Mouse (Mus musculus) lung, embryonic 14.5 days (tissue): Measurements from ENCODE around the gene Eif1b. TPM values are rescaled to one million over a fixed set of nuclear protein-coding genes. Genes with fewer than 3 reads are reported as not detected.

Source experiments
- ATAC-seq: fragments of 200-750 bp; cut with Nextera tagmentation; 2 replicates; pipeline ENCODE4 v1.8.0; 2017; ENCODE audit warnings: mild to moderate bottlenecking, moderate TSS enrichment, moderate library complexity; ENCODE audit not compliant: insufficient read depth
- DNase-seq: peaks from one replicate; pipeline ENCODE4 v3.0.0-alpha.2; 2015
- H3K27ac ChIP-seq: fragments of 300-500 bp; sonication (generic); 2 replicates; pipeline ENCODE4 v1.5.1; 2014; ENCODE audit warnings: low read depth, mild to moderate bottlenecking, moderate library complexity
- H3K27me3 ChIP-seq: fragments of 300-500 bp; sonication (generic); 2 replicates; pipeline ENCODE4 v1.6.1; 2014; ENCODE audit warnings: low read length, control low read depth; ENCODE audit not compliant: insufficient read depth
- H3K36me3 ChIP-seq: fragments of 300-500 bp; sonication (generic); 2 replicates; pipeline ENCODE4 v1.6.1; 2014; ENCODE audit warnings: control low read depth; ENCODE audit not compliant: insufficient read depth
- H3K4me1 ChIP-seq: fragments of 300-500 bp; sonication (generic); 2 replicates; pipeline ENCODE4 v1.6.1; 2014; ENCODE audit warnings: antibody characterized with exemption, control low read depth; ENCODE audit not compliant: insufficient read depth
- H3K4me2 ChIP-seq: fragments of 300-500 bp; sonication (generic); 2 replicates; pipeline ENCODE4 v1.6.1; 2014; ENCODE audit warnings: mild to moderate bottlenecking
- H3K4me3 ChIP-seq: fragments of 300-500 bp; sonication (generic); 2 replicates; pipeline ENCODE4 v1.5.1; 2014; ENCODE audit warnings: low read depth, low read length
- H3K9ac ChIP-seq: fragments of 300-500 bp; sonication (generic); 2 replicates; pipeline ENCODE4 v1.6.1; 2014
- H3K9me3 ChIP-seq: fragments of 300-500 bp; sonication (generic); 2 replicates; pipeline ENCODE4 v1.6.1; 2016; ENCODE audit warnings: low read depth, low read length, control low read depth
- CTCF ChIP-seq: IDR thresholded peaks from 2 replicates; pipeline ENCODE4 v1.5.1; 2016; ENCODE audit warnings: antibody characterized with exemption, low read depth
- WGBS: fragments of 180-500 bp; shearing (Covaris S2); extraction: QIAGEN DNeasy Blood & Tissue Kit; methylation state at CpG from one replicate; pipeline ENCODE4 v1.1.7; 2014; 5-methylcytosine and 5-hydroxymethylcytosine counted together
- polyA plus RNA-seq: library from polyadenylated mRNA; unstranded; fragments of >200 nt; fragmentation: Nextera tagmentation; extraction: Ambion mirVana; gene quantifications from 2 replicates; pipeline ENCODE4 v1.2.1, GENCODE M21; 2014

The Eif1b gene
- polyA plus RNA-seq, 1 experiment from 2014 or later: 195 TPM

DNA sequence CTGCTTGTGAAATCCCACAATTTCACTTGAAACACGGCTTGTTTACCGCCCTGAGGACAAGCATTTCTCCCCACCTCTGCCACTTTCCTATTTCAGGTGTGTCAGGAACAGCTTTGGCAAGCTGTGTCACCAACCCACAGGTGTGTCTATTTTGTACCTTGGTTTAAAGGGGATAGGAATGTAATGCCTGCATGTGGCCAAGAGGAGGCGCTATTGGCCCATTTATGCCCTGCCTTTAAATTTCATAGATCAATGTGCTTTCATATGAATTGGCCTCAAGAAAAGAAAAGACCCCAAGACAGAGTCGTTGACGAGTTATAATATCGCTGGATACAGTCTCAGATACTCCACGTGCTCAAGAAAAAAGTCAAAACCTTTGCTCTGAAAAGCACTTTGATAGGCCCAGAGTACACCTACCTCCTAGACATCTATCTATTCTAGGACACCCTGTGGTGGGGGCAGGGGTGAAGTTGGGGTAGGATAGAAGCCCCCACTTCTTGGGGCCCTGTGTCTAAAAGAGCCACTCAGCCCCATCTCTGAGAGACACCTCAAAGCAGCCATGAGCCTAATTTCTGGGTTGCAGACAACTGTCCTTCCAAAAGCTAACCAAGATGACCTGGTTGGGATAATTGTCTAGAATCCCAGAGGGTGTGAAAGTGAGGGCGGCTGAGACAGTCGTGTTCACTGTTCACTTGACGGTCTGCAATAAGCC is 9.3 kb downstream of the Eif1b start:
- no peak overlapping the region for H3K9ac ChIP-seq
- no peak overlapping the region for H3K4me3 ChIP-seq
- H3K27ac ChIP-seq: no peak overlapping the region
- no peak overlapping the region for H3K4me2 ChIP-seq
- peak; percentile 72 for TF ChIP-seq CTCF
- H3K9me3 ChIP-seq: no peaks in the 10 kb centered on the region
- no peaks in the 10 kb centered on the region for H3K27me3 ChIP-seq
- peaks cover under 1% of the 10 kb centered on the region; the same call in 1 of the 2 replicates for H3K36me3 ChIP-seq
- ATAC-seq (no peak; the same call in 1 of the 2 replicates), DNase-seq (peak; percentile 56)
- 35% methylated on average over 10 of the region's 10 CpGs for WGBS
- H3K4me1 ChIP-seq: no peaks in the 10 kb centered on the region

DNA sequence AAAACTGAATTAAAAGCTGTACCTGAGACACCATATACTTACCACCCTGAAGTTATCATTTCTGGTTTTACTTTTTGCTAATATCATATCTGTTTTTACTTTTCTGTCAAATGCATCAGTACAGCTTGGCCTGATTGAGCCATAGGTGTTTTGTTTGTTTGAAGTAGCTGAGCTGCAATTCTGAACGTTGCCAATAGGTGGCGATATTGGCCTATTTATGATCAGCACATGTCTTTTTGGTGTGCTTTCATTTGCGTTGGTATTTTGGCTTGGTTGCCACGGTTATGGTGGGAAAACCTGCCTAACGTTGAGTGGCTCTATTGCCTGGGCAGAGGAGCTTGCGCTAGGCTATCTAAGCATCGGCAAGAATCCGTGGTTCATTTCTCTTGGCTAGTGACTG is 10.0 kb downstream of the Eif1b start:
- peak; percentile 97 for TF ChIP-seq CTCF

DNA sequence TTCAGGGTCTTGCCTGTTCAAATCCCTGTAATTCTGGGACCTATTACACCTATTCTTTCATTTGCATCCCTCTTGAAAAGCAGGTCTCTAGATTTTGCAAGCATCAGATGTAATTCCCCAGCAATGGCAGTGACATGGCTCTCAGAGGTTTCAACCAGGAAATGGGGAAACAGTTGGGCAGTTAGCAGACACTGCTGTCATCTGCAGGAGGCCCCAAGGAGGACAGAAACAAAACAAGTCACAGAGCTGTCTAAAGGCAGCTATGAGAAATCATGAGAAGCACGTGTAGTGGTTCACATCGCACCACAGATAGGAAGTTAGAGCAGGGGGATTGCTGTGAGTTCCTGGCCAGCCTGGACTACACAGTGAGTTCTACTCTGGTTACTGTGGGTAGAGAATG is 12.4 kb downstream of the Eif1b start:
- no peak overlapping the region for H3K4me3 ChIP-seq
- 75% methylated on average over 2 of the region's 2 CpGs for WGBS
- ATAC-seq: no peak

More for the DNA sequence above, 10.0 kb downstream of the Eif1b start:
- no peak overlapping the region for H3K27ac ChIP-seq
- no peak overlapping the region for H3K4me3 ChIP-seq
- H3K27me3 ChIP-seq: no peaks in the 10 kb centered on the region
- DNase-seq: peak; percentile 96
- 0 out of 2 replicates have a peak overlapping the region, but pooled peaks have one; percentile 15 for H3K4me2 ChIP-seq
- WGBS: 8% methylated on average over 8 of the region's 8 CpGs
- peaks cover 5% of the 10 kb centered on the region; the same call in 1 of the 2 replicates for H3K9me3 ChIP-seq
- ATAC-seq: peak; percentile 70; the same call in 1 of the 2 replicates
- H3K9ac ChIP-seq: no peak overlapping the region
- H3K4me1 ChIP-seq: no peaks in the 10 kb centered on the region
- H3K36me3 ChIP-seq: no peaks in the 10 kb centered on the region; the same call in 1 of the 2 replicates

DNA sequence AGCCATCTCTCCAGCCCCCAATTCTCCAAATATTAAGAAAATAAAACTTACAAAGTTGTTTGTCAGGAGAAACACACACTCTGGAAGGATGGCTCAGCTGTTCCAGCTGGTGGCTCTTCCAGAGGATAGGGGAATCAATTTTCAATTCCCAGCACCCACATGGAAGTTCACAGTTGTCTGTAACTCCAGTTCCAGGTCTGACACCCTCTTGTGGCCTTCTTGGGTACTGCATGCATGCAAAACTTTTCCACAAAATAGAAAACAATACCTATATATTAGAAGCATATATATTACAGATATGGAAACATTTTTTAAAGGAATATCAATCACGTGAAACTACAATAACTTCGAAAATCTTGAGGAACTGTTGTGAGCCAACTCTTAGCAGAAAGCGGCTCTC is 19.7 kb downstream of the Eif1b start:
- ATAC-seq (no peak), DNase-seq (peak; percentile 50)
- no peak overlapping the region for H3K9ac ChIP-seq
- no peak overlapping the region for H3K4me2 ChIP-seq
- H3K27ac ChIP-seq: no peak overlapping the region
- no peaks in the 10 kb centered on the region for H3K4me1 ChIP-seq
- H3K4me3 ChIP-seq: no peak overlapping the region
- WGBS: 73% methylated on average over 3 of the region's 3 CpGs
- peaks cover 3% of the 10 kb centered on the region; the same call in 1 of the 2 replicates for H3K9me3 ChIP-seq
- TF ChIP-seq CTCF: peak; percentile 72
- H3K36me3 ChIP-seq: no peaks in the 10 kb centered on the region
- H3K27me3 ChIP-seq: no peaks in the 10 kb centered on the region

More for the DNA sequence above, 12.4 kb downstream of the Eif1b start:
- Histone ChIP-seq H3K9ac (no peak overlapping the region), H3K9me3 (peaks cover 6% of the 10 kb centered on the region; the same call in 1 of the 2 replicates), H3K36me3 (no peaks in the 10 kb centered on the region), H3K4me1 (no peaks in the 10 kb centered on the region), H3K27ac (no peak overlapping the region), H3K4me2 (no peak overlapping the region), H3K27me3 (no peaks in the 10 kb centered on the region)
- TF ChIP-seq CTCF: no peak
- no peak for DNase-seq

DNA sequence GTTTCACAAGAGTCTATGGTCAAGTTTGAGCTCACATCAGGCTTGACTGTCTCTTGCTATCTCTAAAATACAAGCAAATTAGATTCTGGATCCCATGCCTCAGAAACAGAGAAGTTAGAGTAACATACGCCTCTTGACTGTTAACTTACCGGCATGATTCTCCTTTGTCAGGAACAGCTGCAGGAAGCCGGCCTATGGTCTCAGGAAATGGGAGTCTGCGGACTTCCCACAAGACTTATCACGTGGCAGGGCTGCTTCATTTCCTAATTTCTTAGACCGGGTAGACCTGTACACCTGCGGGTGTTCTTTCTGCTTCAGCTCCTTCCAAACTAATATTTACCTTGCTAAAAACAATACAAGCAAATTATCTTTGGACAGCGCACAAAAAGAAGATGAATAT is 24.7 kb downstream of the Eif1b start:
- no peaks in the 10 kb centered on the region for H3K36me3 ChIP-seq
- no peak overlapping the region for H3K4me3 ChIP-seq
- H3K4me1 ChIP-seq: no peaks in the 10 kb centered on the region
- no peaks in the 10 kb centered on the region for H3K9me3 ChIP-seq
- H3K4me2 ChIP-seq: no peak overlapping the region
- peak; percentile 26 for DNase-seq
- H3K27me3 ChIP-seq: no peaks in the 10 kb centered on the region
- 62% methylated on average over 8 of the region's 8 CpGs for WGBS
- no peak overlapping the region for H3K27ac ChIP-seq
- no peak for TF ChIP-seq CTCF
- no peak overlapping the region for H3K9ac ChIP-seq
- ATAC-seq: no peak

DNA sequence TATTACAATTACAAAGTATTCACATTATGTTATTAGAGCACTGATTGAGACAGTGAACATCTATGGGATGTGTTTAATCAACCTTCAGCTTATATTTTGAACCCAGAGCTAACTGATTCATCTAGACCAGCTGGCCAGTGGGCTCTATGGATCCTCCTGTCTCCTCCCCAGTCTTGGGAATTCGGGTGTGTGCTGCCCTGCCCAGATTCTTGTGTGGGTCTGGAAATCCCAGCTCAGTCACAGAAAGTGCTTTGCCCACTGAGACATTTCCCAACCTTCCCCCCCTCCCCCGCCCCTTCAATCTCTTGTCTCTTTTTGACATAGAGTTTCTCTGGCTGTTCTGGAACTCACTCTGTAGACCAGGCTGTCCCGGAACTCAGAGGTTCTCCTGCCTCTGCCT is 26.9 kb downstream of the Eif1b start:
- Histone ChIP-seq H3K9me3 (no peaks in the 10 kb centered on the region), H3K4me2 (no peak overlapping the region), H3K27ac (no peak overlapping the region), H3K36me3 (no peaks in the 10 kb centered on the region), H3K9ac (no peak overlapping the region), H3K27me3 (no peaks in the 10 kb centered on the region), H3K4me1 (no peaks in the 10 kb centered on the region), H3K4me3 (no peak overlapping the region)
- DNase-seq (no peak), ATAC-seq (no peak)
- TF ChIP-seq CTCF: no peak
- 65% methylated on average over 3 of the region's 3 CpGs for WGBS

DNA sequence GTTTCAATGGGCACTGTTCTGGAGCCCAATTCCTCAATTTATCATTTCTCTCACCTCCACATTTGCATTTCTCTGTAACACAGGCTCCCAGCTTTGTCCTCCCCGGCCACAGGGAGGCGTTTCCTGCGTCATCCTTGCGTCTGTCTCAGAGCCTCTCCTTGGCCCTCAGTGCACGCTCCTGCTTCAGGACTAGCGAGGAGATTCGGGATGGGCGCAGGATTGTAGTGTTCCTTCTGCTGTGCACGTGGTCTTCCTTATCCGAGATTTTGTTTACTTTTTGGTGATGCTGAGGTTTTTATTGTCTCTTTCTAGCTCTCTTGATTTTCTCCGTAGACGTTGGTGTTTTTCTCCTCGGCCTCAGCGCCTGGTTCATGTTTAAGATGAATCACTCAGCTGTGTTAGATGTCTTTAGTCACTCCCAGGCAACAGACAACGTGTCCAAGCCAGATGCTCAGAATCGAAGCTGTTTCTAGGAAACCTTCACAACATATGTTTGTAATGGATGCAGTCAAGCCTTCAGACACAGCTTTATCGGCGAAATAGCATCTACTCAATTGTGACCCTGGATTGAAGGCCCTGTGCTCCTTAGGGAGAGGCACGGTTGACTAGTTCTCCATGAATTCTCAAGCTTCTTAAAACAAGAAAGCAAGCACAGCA is 27.6 kb downstream of the Eif1b start:
- TF ChIP-seq CTCF: peak; percentile 18; the same call in 1 of the 2 replicates
- 41% methylated on average over 19 of the region's 19 CpGs for WGBS
- Histone ChIP-seq H3K4me2 (no peak overlapping the region), H3K9me3 (no peaks in the 10 kb centered on the region), H3K27ac (no peak overlapping the region), H3K27me3 (no peaks in the 10 kb centered on the region), H3K4me1 (no peaks in the 10 kb centered on the region), H3K9ac (no peak overlapping the region), H3K36me3 (no peaks in the 10 kb centered on the region), H3K4me3 (no peak overlapping the region)
- no peak for ATAC-seq
- peak; percentile 21 for DNase-seq
